Comparison of ENCODE assay signal across 8 mouse cellular contexts in the genomic region with DNA sequence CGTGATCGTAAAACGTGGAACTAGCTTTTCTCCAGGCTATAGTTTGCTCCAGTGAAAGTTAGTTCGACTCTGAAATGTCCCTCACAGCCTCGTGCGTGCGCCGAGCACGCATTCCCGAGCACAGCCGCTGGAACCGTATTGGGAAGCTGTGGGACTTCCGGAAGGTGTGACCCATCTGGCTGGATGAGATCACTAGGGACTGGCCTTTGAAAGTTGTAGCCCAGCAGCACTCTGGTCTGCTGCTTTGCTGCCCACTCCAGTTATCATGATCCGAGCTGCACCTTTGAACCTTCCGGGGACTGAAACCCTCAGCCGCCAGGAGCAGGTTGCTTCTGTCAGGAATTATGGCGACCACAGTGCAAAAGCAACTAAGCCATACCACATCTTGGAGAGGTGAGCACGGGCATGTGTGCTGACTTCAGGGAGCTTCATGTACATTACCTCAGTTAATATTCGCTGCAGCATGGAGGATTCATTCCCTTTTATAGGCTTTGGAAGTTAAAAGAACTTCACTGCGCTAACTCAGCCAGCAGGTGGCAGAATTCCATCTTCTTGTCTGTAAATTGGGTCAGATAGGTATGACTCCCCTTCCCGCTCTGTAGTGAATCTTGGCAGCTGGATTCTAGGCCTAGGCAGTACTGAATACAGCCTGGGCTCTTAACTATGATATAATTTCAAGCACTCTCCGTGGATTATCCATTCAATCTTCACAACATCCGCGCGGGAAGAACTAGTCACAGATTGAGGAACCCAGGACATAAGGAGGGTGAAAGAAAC. TPM values are rescaled to one million over a fixed set of nuclear protein-coding genes. Genes with fewer than 3 reads are reported as not detected.
DNase-seq lines count a peak whose midpoint lies in the region; ATAC-seq lines count a peak whose summit lies in the region.

No protein-coding gene starts in this region.

- peak; percentile 16 to 28 for DNase-seq in cerebellum, postnatal 36 days
- no peak for DNase-seq in cerebellum, adult 11-12 months
- peak; percentile 62 for DNase-seq in A20 (ENCODE audit: low read depth, low spot score)
- peak; percentile 51 to 65 for DNase-seq in adrenal gland, postnatal 36 days
- peak; percentile 22 for DNase-seq in gastrocnemius, postnatal 14 days
- DNase-seq in lung, postnatal 14 days: peak; percentile 63
- DNase-seq in thymus, postnatal 25 days: peak; percentile 49

- H3K4me1 ChIP-seq in kidney, embryonic 14.5 days (ENCODE audit: control insufficient read depth, insufficient read depth, low read length): no peaks in the 10 kb centered on the region

- peaks cover 5% of the 10 kb centered on the region; the same call in 1 of the 2 replicates for H3K27me3 ChIP-seq in kidney, embryonic 14.5 days (ENCODE audit: control insufficient read depth, insufficient read depth, low read length)

- H3K9ac ChIP-seq in kidney, embryonic 14.5 days (ENCODE audit: low read depth, low read length): no peak overlapping the region

- H3K9me3 ChIP-seq in kidney, embryonic 14.5 days (ENCODE audit: control insufficient read depth, low read length): no peaks in the 10 kb centered on the region

- no peaks in the 10 kb centered on the region for H3K36me3 ChIP-seq in kidney, embryonic 14.5 days (ENCODE audit: control insufficient read depth, insufficient read depth, low read length)

- H3K27ac ChIP-seq in kidney, embryonic 14.5 days (ENCODE audit: low read depth, low read length): no peak overlapping the region

- peak overlapping the region; percentile 23 for H3K4me2 ChIP-seq in kidney, embryonic 14.5 days (replicated peaks; ENCODE audit: low read depth, low read length)

- H3K4me3 ChIP-seq in kidney, embryonic 14.5 days (ENCODE audit: low read length): peak overlapping the region; percentile 12; the same call in 1 of the 2 replicates

- WGBS in kidney, embryonic 14.5 days: 27% methylated on average over 25 of the region's 25 CpGs

- 0 out of 2 replicates have a peak, but pooled peaks have one; percentile 30 for ATAC-seq in kidney, embryonic 14.5 days (ENCODE audit: low FRiP score, low TSS enrichment)

- intact Hi-C loops in gastrocnemius, postnatal 14 days (cut with DNase I; ENCODE audit: low total_unique reads): loop anchor here (10.0 kb wide), 1 partner anchor 288 kb away; no protein-coding TSS in a partner anchor

RNA-seq across cellular contexts. Expression of a gene that starts 6.0 kb away (rescaled TPM):
- 10 to 100 TPM; 33.0 to 40.2 TPM for total RNA-seq in adrenal gland, postnatal 36 days (2021)
- total RNA-seq in gastrocnemius, postnatal 14 days (2021): 1 to 10 TPM; 1.5 to 1.9 TPM
- polyA plus RNA-seq in kidney, embryonic 14.5 days (2014; fragmentation: Nextera tagmentation; extraction: Ambion mirVana): 6.5 and 6.8 TPM in 2 replicates

RNA-seq across cellular contexts. Expression of a gene that starts 25.2 kb away (rescaled TPM):
- 10 to 100 TPM; 32.7 to 51.7 TPM for total RNA-seq in adrenal gland, postnatal 36 days (2021)
- 10 to 100 TPM in 1 of 2 experiments, 1 to 10 TPM in 1; 8.8 to 10.7 TPM for total RNA-seq in gastrocnemius, postnatal 14 days (2021)
- 65.0 and 82.8 TPM in 2 replicates for polyA plus RNA-seq in kidney, embryonic 14.5 days (2014; fragmentation: Nextera tagmentation; extraction: Ambion mirVana)

Comparison
In these comparisons a context has a peak if more than half of its experiments do, and no peak if none do; other contexts are left out.
1. RNA of a gene that starts 6.0 kb away (total RNA-seq): 33.0 to 40.2 TPM in adrenal gland, postnatal 36 days; 1.5 to 1.9 TPM in gastrocnemius, postnatal 14 days; every median in the first group is over 10 times any median in the second.